In genomic region chr12:17736396-17736795, GRCm38 (mm10) we compare ENCODE assay signal across 18 mouse cellular contexts.
"Had no signal": no experiment of that assay in that cellular context is flagged by ENCODE, and none has a peak within 500 bp of the region (broad histone marks: within the 10 kb centered on the region; RNA-seq: fewer than 3 reads in every experiment).

No protein-coding gene starts in this region.

- H3K4me3 ChIP-seq: limb, embryonic 10.5 days; limb, embryonic 13.5 days; midbrain, embryonic 12.5 days; midbrain, embryonic 15.5 days; neural tube, embryonic 12.5 days; neural tube, embryonic 15.5 days had no signal

- H3K9ac ChIP-seq: limb, embryonic 13.5 days; liver, embryonic 14.5 days; liver, postnatal 0 days; lung, embryonic 14.5 days; midbrain, embryonic 12.5 days; midbrain, embryonic 15.5 days; neural tube, embryonic 12.5 days; neural tube, embryonic 15.5 days had no signal

- H3K27me3 ChIP-seq: limb, embryonic 13.5 days; midbrain, embryonic 12.5 days; midbrain, embryonic 15.5 days; neural tube, embryonic 12.5 days; neural tube, embryonic 15.5 days had no signal

- H3K36me3 ChIP-seq: limb, embryonic 10.5 days; limb, embryonic 13.5 days; midbrain, embryonic 12.5 days; midbrain, embryonic 15.5 days; neural tube, embryonic 12.5 days; neural tube, embryonic 15.5 days had no signal

- H3K9me3 ChIP-seq: limb, embryonic 10.5 days; limb, embryonic 13.5 days; midbrain, embryonic 12.5 days; midbrain, embryonic 15.5 days; neural tube, embryonic 12.5 days; neural tube, embryonic 15.5 days had no signal

- DNase-seq: kidney, adult 8-10 months; kidney, postnatal 14 days; kidney, postnatal 4 days; liver, postnatal 0 days; lung, embryonic 14.5 days; right cerebral cortex, adult 18-20 months; right cerebral cortex, postnatal 14 days; right cerebral cortex, postnatal 4 days had no signal

- H3K4me1 ChIP-seq: midbrain, embryonic 15.5 days; neural tube, embryonic 12.5 days had no signal

- ATAC-seq: liver, postnatal 0 days; lung, postnatal 0 days; midbrain, embryonic 15.5 days had no signal

- H3K4me2 ChIP-seq: limb, embryonic 13.5 days; lung, embryonic 14.5 days; midbrain, embryonic 12.5 days; midbrain, embryonic 15.5 days; neural tube, embryonic 12.5 days; neural tube, embryonic 15.5 days had no signal

- H3K27ac ChIP-seq: limb, embryonic 10.5 days; limb, embryonic 13.5 days; liver, embryonic 14.5 days; macrophage; midbrain, embryonic 12.5 days; midbrain, embryonic 15.5 days; neural tube, embryonic 12.5 days; neural tube, embryonic 15.5 days; stomach, postnatal 0 days had no signal
